Mouse (Mus musculus) naive thymus-derived CD4-positive, alpha-beta T cell, adult 2 months (primary cell): Measurements from ENCODE around the gene Adamts17.
A peak's percentile ranks its signal among the peaks of the same experiment; 100 is the strongest.

Source experiments
- DNase-seq: peaks from one replicate; pipeline ENCODE4 v3.0.0-alpha.2; 2011; ENCODE audit warnings: low read depth

Gene Adamts17

DNA sequence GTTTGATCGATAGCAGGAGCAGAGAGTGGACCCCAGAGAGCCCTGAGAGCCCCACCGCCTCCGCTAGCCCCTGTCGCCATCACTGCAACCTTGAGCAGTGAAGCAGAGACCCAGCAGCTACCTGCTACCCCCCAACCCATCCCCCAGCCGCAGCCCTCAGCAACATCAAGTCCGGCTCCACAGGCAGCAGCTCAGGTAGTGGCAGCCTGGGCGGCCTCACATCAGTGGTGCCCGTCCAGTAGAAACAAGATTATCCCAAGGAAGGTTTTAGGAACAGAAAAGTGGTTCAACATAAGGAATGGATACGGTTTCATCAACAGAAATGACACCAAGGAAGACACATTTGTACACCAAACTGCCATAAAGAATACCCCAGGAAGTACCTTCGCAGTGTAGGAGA, 243.2 kb downstream of the Adamts17 start:
- no peak for DNase-seq

DNA sequence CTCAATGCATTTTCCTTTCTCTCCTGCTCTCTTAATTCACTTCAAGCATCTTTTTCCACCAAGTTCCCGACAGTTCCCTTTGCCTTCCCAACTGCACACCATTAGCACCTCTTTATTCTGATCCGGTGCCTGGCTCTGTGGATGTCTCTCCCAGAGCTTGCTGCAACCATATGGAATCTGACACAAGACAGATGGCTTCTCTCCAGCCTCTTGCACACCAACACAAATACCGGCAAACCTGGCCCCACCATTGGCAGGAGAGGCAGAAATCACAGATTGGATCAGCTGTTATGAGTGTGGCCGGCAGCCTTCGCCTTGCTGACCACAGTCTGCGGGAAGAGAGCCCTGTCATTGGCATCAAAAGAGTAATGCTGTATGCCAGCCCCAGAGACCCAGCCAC, 248.2 kb downstream of the Adamts17 start:
- DNase-seq: no peak

DNA sequence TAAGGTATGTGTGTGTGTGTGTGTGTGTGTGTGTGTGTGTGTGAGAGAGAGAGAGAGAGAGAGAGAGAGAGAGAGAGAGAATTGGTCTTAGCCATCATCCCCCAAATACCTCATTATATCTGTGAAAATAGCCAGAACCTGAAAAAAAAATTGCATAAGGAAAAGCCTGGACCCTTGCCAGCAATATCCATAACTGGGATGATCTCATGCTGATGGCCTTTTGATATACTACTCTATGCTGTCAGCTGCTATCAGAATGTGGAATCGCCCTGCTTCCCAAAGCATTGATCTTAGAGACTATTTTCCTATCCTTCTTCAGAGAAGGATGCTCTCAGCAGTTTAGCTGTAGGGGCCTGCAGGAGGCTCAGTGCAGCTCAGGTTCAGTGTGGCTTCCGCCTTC, 257.6 kb downstream of the Adamts17 start:
- DNase-seq: no peak

DNA sequence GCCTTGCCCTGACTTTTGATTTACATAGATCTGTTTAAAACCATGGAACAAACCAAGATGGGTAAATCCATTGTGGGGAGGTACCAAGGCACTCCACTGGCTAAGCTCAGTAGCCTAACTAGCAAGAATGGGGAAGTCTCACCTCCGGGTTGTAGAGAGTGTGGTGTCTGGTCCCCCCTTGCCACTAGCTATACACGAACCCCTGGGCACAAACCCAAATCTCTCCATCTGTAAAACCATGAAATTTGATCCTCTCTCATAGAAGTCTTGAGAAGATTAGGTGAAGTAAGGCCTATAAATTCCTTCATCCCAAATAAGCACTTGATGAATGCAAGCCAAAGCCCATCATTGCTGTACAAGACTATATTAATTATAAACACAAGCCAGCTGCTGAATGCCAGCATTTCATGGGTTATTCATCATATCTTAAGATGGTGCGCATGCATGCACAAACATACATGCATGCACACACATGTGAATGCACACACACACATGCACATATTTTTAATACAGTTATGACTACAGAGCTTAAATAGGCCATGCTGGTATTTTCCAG, 262.0 kb downstream of the Adamts17 start:
- DNase-seq: no peak

DNA sequence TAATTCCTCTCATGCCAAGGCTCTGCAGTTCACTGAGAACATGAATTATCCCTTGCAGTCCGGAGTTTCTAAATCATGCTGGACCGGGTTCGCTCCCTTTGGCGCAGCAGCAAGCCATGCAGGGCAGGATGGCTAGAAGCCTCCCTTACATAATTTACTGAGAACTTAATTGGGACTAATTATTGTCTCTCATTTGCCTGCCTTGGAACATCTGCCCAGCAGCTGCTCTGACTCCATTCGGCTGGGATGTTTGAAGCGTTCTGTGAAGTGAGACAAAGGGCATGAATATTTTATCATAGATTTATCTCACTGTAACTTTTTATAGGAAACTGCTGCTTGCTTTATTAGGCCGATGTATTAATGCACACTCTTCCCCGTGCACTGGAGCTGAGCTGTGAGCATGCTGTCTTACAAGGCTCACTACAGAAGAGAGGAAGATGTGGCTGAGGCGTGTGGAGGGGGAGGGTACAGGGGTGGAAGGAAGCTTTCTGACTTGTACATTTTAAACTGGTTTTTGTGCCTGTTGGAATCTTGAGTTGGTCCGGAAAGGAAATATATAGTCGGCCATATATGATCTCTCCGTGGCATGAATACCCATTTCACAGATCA, 271.1 kb downstream of the Adamts17 start:
- DNase-seq: no peak

DNA sequence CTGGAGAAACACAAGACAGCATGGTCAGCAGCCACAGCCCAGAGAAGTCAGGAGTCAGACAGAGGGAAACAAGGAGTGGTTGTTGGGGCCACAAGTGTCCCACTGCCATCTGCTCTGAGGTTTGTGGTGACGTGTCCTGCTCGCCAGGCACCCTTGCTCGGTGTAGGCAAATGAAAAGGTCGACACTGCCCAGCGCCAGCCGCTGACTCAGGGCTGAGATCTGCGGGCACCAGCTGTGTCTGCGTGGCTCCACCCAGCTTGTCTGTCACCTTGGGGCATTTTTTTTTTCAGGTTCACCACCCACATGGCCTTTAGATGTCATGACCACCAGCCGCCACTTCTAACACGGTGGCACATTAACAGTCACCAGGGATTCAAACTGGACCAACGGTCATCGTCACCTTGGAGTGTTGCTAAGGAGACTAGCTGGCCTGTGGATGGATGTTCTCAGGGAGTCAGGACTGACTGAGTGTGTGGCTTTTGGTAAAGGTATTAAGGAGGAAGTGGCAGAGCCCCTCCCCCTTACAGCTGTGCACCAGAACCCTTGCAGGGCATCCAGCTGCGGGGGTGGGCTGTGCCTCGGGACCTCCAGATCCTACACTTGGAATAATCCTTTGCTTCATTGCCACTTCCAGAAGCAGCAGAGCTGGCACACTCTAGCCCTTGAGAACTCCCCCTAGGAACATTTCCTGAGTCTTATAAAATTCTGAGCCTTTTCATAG, 273.1 kb downstream of the Adamts17 start:
- no peak for DNase-seq

DNA sequence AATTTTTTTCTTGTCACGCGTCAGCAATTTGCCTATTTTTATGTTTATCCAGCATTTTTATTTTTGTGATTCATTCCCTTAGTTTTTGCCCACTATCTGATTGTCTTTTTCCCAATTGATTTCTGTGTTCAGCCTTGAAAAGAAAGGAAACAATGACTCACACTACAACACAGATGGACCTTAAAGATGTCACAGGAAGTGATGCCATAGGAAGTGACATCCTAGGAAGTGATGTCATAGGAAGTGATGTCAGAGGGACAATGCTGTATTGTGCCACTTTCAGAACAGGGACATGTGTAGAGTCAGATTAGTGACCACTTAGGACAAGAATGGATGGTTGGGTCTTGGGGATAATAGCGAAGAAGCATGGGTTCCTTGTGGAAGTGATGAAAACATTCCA, 274.5 kb downstream of the Adamts17 start:
- DNase-seq: no peak

DNA sequence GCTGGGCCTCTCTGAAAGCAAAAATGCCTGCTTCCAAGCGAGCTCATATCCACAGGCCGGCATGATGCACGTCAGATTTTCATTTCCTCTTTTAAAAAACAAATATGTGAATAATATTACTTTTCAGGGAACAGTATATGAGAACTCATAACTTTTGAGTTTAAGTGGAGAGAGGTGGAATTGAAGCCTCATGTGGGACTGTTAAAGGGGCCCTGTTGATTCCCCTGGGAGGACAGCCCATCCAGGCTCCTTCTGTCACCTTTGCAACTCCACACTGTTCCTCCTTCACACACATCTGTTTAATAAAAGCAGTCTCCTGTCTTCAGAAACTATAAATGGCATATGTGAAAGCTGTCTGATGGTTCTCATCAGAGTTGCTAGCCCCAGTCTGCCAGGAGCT, 275.5 kb downstream of the Adamts17 start:
- DNase-seq: no peak

DNA sequence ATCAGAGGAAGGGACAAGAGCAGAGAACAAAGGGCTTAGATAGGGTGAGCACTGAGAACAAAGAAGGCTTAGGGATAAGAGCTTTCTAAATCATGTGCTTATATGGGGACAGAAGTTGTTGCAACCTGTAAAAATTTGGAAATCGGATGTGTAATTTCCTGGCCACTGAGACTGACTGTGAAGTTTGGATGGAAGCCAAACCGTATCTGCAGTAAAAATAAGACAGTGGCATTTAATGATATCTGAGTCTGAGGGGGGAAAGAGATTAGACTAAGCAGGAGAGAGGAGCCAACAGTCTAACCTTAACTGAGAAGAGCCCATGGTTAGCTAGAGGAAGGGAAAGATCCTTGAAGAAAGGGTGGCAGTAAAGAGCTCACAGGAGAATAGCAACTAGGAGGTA, 295.6 kb downstream of the Adamts17 start:
- no peak for DNase-seq

DNA sequence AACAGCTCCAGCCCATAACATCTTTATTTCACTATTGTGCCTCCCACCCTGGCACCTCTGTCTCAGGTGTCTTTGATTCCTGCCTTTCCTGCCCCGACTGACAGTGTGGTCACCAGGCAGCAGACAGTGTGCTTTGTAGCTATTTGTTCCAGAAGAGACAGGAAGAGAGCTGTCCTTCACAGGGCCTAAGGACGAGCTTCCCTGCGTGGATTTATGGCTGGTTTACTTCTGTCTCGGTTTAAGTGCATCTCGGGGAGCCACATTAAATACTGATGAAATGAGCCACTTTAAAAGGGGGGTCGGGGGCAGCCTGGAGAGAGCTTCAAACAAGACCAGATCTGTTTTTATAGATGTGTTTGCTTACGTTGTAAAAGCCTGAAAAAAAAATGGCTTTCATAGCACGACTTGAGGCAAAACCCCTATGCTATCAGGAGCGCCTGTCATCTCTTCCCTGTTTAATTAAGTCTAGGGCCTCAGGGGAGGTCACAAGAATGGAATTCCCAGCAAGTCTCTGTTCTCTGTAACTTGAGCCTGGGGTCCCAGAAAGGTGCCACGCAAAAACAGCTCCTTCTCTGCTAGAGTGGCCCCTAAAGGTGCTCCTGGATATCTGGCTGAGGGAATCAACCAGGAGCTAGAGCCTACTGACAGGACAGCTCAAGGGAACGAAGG, 302.9 kb downstream of the Adamts17 start:
- no peak for DNase-seq

DNA sequence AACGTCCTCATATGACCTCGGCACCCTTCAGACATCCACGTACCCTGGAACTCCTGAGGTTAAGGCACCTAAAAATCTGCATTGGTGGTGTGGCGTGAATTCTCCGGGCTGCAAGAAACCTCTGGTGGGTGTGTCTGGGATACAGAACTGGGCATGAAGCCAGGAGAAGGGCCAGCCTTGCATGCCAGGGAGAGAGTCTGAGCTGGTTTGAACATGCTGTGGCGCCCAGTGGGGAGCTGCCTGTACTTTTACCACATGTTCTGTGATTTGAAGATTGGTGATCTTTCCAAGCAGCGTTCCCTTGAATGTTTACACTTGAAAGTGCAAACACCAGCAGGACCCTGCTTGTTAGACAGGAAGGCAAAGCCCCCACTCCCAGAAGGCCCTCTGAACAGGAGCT, 306.2 kb downstream of the Adamts17 start:
- DNase-seq: no peak

DNA sequence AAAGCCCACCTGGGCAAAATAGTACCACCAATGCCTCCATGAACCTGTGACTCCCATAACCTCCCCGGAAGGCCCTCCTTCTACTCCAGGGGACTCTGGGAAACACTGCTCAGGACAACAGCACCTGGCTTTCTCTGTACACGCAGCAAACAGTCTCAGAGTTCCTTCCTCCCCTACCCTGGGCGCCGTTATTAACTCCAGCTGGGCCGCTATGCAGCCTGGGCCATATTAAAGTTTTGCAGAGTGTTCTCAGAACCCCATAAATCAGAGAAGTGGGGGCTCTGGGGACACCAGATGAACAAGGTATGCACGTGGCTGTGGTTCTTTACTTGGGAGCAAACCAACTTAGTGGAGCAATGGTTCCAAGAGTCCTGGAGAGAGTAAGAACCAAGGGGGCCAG, 306.6 kb downstream of the Adamts17 start:
- DNase-seq: no peak

DNA sequence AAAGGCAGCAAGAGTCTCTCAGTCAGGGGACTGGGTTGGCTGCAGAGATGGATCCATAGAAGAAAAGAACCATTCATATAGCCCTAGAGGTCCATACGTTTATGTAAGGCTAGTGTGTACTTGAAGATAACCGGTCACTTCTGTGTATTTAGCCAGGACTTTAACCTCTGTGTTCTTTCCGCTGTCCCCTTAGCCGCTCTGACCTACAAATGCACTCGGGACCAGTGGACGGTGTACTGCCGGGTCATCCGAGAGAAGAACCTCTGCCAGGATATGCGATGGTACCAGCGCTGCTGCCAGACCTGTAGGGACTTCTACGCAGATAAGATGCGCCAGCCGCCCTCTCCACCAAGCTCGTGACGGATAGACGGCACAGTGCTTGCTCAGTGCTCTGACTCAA, 310.2 kb downstream of the Adamts17 start:
- DNase-seq: no peak

DNA sequence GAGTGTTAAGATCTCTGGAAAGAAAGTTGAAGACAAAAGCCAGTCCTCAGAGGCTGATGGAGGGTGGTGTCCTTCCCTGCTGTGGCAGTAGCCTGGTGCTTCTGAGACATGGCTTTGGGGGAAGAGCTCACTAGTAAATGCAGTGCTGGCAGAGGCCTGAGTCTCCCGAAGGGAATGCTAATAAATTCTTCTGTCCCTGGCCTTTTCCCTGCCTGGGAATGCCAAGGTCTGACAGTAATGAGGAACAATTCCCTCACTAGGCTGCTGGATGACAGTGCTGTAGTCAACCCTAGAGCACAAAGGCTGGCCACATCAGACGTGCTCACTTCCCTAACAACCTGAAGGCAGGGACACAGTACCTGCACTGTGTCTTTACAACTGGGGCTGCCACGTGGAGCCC, 313.1 kb downstream of the Adamts17 start:
- no peak for DNase-seq

DNA sequence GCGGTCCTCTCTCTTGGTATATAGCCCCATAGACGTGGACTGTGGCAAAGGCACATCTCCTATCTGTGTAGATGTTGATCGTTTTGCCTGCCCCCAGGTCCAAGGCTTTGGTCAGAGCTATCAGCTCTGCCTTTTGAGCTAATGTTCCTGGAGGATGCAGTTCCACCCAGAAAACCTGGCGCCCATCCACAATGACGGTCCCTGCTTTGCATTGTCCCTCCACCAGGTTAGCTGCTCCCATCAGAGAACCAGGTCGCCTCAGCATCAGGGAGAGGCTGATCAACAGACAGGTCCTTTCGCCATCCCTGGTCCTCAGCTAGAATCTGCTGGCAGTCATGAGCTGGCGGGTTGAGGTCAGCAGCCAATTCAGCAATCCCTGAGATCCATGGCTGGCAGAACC, 322.6 kb downstream of the Adamts17 start:
- DNase-seq: no peak

DNA sequence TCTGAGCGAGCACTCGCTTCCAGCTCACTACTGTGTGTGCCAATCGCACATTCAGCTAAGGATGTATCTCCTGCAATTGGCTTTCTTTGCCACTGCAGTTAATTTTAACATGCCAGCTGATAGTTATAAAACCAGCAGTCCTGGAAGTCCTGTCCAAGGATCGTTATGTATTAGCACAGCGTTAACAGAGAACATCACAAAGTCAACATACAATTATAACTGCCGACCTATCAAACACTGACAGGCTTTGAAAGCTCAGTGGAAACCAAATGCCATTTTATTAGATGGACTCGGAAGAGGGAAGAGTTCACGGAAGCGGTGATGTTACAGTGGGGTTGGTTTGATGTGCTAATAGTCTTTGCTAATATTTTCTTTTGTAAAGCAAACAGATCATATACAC, 328.8 kb downstream of the Adamts17 start:
- DNase-seq: no peak

DNA sequence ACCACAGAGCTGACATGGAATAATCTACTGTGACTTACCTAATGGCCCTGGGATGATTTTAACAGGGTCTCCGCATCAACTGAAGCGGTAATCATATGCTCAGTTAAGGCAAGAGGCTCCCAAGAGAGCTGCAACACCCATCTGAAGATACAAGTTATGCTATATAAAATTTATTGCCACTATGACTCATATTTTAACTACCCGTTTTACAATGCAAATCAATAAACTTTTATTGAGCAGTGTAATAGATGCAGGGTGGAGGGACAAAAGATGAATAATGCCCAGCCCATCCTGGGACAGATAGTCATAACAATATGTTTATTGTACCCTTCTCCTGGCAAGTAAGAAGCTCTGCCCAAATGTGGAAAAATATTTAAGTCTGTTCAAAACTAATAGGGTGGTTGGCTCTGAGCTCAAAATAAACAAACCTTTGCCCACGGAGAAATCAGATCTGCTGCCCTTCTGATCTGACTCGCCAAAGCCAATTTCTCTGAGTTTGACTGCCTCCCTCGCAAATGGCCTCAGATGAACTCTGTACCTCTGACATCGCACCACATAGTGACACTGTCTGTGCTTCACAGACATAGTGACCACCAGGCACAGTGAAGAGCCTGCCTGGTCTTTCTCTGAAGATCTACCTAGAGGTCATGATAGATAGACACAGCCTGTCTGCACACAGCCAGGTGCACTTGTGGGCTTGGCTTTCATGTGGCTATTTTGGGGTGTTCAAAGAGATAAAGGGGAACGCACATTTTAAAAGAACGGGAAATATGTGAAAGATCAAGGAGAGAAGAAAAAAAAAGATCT, 329.4 kb downstream of the Adamts17 start:
- peak; percentile 23 for DNase-seq

DNA sequence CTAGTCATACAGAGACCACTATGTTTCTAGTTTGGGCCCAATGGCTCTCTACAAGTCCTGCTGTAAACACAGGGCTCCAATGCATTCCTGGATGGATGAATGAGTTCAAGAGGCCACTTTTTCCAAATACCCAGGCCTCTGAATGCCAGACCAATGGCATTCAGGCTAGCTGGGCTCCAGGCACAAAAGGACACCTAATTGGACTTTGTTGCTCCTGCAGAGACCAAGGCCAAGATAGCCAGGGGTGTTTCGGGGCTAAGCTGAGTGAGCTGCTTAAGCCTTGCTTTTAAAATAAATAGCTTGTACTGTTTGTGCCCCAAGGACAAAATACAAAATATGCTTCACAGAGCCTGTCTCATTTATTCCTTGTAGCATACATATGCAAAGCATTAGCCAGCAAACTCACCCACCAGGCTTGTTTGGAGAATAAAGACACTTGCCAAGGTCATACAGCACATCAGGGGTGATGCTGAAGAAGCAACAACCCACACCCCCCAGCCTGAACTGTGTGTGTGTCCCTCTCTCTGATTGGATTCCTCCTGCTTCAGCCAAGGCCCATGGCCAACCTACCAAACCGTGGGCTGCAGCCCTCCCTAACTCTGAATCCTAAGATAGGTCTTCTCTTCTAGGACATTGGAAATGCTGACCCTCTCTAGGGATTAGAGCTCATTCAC, 334.1 kb downstream of the Adamts17 start:
- no peak for DNase-seq

DNA sequence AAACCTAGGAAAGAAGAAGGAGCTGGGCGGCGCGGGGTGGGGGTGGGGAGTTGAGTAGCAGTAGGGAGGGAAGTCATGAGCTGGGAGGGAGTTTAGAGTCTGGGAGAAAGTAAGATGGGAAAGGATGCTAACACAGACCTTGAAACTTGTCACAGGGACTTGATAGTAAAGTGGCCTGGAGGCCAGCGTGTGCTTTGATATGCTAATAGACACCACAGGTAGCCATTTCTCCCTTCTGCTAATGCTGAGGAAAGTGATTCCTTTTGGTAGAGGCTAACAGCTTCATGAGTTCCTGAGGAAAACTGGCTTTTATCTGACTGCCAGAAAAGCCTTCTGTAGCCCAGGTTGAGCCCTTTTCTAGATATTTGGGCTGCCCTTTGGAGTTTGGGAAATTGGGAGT, 344.3 kb downstream of the Adamts17 start:
- no peak for DNase-seq

DNA sequence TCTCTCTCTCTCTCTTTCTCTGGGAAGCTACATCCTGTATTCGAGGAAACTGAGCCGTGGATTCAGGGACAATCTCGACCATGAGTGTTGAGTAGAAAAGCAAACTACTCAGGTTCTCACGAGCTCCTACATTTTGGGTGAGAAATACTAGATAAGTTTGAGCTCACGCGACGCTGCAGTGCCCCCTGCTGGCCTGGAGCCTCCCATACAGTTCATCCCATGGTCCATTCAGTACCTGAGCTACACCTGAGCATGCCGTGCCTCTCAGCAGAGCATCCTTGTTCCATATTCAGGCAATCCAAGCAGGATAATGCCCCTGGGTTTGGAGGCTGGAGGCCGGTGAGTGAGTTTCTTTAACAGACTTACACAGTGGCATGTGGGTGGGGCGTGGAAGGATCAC, 359.9 kb downstream of the Adamts17 start:
- peak; percentile 74 for DNase-seq
